Mouse (Mus musculus) adrenal gland, adult (tissue): ENCODE measurements around the gene Dppa1.
"Not testable (repeated sequence)": the region's sequence is repeated elsewhere in the genome, so short reads cannot be mapped to it uniquely, and the experiment has no call there.

ENCODE experiments used
- DNase-seq, 2 experiments: peaks; one replicate each; pipeline ENCODE4 v3.0.0; 2022 to 2023; ENCODE audit warnings: low spot score in 1 of 2; ENCODE audit not compliant: inconsistent age in 2 of 2

Gene Dppa1

DNA sequence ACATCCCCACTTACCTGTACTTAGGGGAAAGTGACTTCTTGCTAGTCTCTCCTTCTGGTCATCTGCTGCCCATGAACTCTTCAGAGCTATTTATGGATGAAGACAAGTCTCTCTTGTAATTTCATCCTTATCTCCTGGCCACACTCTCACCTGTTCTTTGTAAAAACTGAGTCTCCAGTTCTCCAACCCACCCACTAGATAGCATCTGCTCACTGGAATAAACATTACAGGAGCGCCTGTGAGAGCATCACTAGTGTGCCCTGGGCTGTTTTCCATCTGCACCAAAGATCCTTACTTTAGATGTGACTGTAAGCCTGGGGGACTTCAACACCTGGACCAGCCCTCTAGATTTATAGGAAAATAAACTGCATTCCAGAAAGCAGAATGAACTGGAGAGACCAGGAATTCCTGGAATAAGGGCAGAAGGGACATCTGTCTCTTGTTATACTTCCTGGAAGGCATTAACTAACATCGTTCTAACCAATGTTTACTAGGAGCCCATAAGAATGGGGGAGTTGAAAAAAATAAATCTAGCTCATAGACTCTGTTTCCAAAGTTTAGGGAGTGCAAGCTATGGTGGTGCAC is at the start of gene Dppa1:
Gene Dppa1 (minus strand): TSS at position 51 of the 585 bp plus-strand sequence.
- no peak for DNase-seq

DNA sequence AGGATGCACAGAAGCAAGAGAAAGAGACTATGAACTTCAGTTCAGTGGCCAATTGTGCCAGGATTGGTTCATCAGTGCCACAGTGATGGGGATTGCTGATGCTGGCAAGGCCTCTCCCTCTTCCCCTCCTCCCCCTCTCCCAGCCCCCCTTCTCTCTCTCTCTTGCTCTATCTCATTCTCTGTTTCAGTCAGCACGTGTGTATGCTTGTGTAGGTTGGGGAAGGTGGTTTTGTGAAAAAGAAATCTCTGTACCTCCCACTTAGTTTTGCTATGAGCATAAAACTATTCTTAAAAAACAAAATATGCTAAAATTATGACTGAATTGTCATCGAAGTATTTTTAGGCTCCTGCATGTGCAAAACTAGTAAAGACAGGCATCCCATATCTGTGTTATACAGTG is 38.9 kb upstream of the Dppa1 start:
- DNase-seq = no peak

DNA sequence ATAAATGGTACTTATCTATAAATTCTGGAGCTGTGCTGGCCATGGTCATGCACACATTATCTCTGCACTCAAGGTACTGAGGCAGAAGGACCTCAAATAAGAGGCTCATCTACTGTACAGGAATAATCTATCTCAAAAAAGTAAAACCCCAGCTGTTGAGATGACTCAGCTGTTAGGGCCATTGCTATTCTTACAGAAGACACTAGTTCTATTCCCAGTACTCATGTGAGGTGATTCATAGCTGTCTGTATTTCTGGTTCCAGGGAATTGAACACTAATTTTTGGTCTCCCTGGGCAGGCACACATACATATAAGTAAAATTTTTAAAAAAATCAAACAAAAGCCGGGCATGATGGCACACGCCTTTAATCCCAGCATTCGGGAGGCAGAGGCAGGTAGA is 38.0 kb upstream of the Dppa1 start:
- no peak for DNase-seq

DNA sequence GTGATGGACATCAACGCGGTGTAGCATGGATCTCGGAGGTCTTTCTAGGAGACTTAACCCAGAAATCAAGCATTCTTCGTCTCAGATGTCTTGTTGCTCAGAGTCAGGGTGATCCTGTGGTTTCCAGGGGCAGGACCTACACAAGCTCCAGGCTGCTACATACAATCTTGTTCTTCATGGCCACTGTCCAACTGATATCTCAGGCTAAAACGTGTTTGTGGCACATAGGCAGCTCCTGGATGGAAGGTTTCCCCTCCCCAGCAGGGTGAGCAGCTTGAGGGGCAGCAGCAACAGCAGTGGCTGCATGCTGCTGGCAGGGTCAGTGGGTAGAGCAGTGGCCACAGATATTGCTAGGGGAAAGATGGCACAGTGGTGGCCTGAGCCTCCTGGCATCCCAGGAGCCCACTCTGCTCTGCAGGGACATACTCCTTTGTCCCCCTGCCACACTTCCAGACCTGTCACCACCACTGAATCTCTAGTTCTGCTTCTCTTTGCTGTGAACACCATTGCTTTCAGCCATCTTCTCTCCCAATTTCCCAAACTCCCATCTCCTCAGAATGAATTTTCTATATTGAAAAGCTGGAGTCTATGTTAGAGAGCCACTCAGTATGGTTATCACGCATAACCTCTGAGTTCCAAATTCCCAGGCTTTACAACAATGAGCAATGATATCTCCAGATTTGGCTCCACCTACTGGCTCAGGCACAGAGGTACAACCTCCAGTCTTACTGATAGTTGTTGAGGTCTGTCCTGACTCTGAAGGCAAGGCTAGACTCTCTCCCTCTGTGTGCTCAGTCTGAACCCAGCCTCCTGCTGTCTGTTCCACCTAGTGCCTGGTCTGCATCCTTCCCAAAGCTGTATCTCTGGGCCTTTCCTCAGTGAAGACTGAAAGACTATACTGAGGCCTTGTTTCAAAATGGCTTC is 36.8 kb upstream of the Dppa1 start:
- peak in 1 of 2 experiments; percentile 43 for DNase-seq

DNA sequence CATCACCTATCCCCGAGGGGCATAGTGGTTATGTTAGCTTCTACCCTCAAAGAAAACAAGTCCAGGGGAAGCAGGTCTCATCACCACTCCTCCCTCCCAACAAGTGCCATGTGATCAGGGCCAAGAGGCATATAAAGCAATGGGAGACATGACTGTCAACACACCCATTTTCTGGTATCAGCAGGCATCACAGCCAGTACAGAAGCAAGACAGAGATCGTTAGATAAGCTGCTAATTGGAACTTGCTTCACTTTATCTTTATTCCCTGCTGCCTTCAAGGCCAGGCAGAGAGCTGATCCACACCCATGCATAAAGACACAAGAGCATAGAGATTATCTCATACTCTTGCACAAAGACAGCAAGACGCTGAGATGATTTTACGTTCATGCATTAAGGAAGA is 34.2 kb upstream of the Dppa1 start:
- no peak for DNase-seq

DNA sequence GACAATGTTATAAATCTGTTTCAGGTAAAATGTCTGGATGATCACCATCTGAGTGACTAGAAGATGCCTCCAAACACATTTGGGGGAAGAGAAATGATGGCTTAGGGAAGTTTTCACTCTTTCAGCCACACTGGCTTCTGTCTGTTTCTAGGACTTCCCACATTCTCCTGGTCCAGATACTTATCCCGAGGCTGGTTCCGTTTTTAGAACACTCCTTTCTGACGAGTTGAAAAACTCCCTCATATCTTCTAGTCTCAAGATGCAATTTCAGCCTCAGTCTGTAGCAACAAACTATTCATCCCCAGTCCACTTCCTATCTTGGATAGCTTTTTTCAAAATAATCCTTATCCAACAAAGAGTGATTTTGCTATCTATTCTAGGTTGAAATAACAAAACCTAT is 23.4 kb upstream of the Dppa1 start:
- no peak for DNase-seq

DNA sequence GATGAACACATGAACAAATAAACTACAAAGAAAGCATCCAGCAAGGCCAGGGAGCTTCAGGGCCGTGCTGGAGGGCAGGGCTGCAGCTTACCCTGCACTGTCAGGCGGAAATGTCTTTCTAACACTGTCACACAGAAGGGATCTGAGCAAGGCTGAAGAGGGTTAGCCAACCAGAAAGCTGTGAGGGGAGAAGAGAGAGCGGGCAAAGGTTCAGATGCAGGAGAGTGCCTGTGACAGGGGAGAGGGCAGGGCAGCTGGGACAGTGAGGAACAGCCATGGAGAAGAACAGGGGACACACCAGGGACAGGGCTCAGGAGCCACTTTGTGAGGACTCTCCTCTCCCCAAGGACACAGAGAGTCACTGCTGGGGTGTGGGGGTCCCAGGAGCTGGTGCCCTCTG is 20.6 kb upstream of the Dppa1 start:
- peak in 1 of 2 experiments; percentile 31 for DNase-seq

DNA sequence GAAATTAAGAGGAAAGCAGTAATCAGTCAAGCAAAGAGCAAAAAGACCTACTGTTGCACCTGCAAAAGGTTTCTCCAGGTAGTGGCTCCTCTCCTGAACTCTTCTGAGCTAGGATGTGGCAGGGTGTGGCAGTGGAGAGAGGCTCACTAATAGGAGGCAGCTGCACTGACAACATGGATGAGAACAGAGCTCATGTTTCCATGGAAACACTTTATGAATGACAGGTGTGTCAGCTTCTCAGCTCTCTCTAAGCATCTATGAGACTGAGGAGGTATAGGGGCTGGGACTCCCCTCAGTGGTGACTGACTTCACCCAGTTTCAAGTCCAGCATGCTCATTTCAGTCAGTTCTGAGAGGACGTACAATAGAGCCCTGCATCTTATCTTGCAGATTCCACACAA is 15.8 kb upstream of the Dppa1 start:
- no peak for DNase-seq

DNA sequence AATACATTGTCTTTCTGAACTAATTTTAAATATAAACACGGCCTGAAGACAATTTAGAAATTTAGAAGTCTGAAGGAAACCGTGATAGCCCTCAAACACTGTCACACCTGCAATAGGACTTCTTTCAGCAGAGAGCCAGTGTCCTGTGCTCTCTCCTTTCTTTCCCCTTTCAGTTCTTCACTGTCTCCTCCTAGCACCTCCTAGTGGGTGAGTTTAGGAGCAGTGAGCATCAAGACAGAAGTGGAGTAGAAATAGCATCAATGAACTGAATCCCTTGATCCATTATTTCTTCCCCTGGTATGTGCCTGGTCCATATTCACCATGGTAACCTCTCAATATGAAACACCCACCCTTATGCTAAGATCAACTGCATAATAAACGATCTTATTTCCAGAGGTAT is 7.5 kb upstream of the Dppa1 start:
- no peak for DNase-seq

DNA sequence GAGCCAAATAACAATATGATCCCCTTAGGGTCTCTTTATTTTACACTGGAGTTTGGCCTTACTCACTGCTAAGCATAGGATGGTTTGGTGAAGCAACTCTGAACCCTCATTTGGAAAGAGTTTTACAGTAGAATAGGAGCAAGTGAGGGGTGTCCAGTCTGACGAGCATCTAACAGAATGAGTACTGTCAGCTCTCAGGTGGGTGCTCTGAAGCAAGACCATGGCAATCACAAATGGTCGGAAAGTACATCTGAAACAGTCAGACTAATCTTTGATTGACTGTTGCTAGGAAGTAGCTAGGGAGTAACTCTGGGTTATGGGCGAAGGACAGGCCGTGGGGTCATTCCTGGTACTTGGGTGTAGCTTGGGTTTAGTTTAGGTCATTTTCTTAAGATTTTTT is 6.5 kb upstream of the Dppa1 start:
- DNase-seq = not testable (repeated sequence)

DNA sequence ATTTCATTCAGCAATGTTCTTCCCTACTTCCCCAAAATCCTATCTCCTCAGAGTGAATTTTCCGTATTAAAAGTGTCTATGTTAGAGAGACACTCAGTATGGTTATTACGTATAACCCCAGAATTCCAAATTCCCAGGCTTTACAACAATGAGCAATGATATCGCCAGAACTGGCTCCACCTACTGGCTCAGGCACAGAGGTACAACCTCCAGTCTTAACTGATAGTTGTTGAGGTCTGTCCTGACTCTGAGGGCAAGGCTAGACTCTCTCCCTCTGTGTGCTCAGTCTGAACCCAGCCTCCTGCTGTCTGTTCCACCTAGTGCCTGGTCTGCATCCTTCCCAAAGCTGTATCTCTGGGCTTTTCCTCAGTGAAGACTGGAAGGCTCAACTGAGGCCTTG is 2.6 kb upstream of the Dppa1 start:
- peak; percentile 12 to 77 for DNase-seq

DNA sequence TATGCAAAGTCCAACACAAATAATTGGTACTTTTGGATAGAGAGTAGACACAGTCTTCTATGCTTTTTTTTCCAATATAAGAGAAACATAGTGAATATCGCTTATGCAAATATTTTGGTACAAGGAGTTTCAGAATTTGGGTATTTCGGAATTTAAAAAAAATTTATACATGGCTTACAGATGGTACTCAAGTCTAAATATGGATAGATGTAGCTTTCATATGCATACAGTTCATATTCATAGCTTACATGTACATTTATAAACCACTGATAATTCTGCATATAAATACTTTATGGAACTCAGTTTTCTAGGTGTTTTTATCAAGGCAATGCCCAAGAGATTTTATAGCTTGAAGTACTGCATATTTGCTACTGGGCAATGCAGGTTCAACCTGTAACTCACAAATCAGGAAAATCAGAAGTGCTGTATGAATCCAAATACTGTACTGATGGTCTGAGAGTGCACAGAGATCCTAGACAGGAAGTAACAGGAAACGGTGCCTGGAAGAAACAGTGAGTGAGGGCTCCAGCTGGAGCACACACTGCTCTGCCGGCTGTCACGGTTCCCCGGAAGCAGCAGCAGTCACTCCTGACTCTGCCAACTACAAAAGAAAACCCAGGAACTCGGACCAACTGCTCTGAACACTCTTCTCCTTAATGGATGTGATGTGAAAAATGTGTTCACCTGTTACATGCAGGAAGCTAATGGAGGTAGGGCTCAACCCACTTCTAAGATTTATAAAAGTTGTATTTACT is 8.5 kb downstream of the Dppa1 start:
- no peak for DNase-seq

DNA sequence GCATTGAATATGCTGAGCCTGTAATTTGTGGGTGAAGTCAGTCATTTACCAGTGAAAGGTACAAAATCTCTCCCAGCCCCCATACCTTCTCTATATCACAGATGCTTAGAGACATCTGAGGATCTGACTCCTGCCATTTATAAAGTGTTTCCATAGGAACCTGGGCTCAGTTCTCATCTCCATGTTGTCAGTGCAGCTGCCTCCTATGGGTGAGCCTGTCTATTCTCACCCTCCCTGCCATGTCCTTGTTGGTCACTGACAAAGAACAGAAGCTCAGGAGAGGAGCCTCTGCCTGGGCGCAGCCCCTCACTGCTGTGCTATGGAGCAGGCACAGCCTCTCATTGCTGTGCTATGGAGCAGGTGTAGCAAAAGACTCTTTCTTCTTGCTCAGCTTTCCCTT is 9.1 kb downstream of the Dppa1 start:
- no peak for DNase-seq

DNA sequence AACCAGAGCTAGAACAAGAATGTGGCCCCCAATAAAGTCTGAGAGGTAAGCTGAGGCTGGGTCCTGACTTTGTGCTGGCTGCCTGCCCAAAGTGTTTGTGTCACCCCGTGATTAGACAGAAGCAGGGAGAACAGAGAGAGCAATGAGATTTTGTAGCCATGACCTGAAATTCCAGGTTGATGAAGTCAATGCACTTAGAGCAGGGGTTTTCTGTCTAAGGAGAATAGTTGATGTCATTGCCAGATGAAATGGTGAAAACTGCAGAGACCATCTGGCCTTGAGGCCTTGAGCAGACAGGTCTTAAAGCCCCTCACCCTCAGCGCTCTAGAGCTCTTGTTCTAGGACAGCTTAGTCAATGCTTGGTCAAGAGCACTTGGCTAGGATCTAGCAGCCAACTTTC is 36.6 kb downstream of the Dppa1 start:
- DNase-seq = peak in 1 of 2 experiments; percentile 61

DNA sequence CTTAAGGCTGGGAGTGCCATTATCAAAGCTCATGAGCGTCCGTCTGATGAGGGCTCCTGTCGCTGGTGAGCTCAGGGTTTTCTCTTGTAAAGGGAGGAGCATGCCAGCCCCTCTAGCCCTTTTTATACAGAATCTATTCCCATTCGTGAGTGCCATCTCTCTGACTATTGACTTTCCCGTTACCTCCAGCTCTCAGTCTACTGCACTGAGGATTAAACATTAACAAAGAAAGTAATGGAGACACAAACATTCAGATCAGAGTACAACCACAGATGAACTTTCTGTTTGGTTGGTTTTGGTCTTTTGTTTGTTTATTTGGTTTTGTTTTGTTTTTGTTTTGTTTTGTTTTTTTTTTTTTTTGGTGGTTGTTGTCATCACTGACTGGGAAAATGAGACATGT is 46.3 kb downstream of the Dppa1 start:
- DNase-seq = no peak

DNA sequence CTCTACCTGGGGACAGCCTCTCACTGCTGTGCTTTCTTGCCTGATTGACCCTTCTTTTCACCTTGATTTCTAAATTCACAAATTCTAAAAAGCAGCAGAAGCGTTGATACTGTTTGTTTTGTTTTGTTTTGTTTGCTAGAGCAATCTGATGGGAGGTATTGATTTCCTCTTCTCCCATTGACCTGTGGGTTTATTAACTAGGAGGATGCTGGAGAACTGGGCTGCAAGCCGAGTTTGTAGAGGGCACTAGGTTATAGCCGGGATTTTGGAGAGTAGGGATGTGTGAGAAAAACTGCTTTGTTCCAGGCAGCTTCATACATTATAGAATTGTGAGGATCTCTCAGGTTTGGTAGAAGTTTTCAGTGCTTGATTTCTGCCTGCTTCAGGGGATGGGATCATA is 48.6 kb downstream of the Dppa1 start:
- DNase-seq = no peak

DNA sequence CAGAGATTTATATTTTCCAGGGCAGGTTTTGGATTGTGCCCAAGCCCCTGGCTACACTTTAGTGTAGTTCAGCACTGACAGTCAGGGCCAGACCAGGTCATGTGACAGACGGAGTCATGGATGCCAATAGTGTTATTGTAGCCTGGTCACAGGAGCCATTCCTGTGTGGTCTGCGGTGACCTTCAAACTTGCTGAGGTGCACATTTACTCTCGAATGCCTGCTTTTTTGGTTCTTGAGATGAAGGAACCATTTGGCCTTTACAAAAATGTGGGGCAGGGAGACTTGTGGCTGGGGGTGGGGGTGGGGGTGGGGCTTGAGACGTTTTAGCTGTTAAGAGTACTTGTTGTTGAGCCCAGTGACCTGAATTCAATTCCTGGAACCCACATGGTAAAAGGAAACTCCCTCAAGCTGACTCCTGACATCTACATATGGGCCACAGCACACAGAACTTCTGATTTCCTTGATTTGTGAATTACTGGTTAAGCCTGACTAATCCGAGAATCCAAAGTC is 50.2 kb downstream of the Dppa1 start:
- peak; percentile 77 to 90 for DNase-seq

DNA sequence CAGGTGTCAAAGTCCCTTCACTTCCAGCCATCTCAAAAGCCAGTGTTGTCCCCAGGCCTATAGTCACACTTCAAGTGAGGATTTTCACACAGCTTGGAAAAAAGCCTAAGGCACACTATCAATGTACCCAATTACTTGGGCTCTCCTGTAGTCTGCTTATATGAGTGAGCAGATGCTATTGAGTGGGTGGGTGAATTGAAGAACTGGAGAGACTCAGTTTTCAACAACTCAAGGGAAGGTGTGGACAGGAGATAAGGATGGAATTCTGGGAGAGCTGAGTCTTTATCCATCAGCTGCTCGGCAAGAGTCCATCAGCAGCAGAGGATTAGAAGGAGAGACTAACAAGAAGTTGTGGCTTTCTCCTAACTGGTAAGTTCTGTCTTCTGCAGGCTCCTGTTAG is 57.7 kb downstream of the Dppa1 start, which contains the start of gene BC053393:
Gene BC053393 (plus strand): TSS at position 210 of the 400 bp plus-strand sequence.
- no peak for DNase-seq

DNA sequence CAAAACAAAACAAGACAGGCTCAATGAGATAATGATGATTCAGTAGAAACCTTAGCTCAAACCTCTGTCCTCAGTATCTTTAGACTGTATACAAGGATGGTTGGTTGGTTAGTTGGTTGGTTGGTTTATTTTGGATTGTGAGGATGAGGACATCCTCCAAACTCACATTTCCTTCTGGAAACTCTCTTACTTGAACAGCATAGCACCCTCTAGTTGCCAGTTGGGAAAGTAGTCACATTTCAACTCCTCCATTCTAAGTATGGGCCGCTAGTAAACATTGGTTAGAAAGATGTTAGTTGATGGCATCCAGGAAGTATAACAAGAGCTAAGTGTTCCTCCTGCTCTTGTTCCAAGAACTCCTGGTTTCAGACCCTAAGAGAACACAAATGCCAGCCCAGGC is 60.0 kb downstream of the Dppa1 start:
- DNase-seq = no peak

DNA sequence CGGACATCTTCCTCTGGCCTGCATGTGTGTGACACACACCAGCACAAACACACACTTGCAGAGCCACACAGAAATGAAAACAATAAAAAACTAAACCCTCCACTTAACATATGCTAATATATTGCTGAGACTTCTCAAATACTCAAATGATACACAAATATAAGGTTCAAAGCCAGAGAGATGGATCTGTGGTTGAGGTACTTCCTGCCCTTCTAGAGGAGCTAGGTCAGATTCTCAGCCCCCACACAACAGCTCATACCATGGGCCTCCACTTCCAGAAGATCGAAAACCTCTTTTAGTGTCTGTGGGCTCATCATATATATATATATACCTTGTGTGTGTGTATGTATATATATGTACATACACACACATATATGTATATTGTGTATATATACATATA is 63.1 kb downstream of the Dppa1 start:
- no peak for DNase-seq

DNA sequence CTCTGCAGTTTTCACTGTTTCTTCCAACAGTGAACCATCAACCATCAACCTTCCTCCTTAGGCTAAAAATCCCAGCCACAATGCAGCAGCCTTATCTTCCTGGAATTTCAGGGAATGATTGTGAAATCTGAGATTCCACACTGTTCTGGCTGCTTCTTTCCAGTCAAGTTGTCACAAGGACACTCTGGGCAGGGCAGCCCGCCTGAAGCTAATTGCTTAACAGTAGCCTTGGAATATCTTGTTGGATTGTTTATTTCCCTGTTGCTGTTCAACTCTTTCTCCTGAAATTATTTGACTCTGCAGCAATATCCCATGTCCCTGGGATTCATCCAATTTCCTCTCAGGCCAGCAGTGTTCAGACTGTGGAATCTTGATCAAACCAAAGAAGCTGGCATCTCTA is 64.4 kb downstream of the Dppa1 start:
- peak; percentile 13 to 78 for DNase-seq

DNA sequence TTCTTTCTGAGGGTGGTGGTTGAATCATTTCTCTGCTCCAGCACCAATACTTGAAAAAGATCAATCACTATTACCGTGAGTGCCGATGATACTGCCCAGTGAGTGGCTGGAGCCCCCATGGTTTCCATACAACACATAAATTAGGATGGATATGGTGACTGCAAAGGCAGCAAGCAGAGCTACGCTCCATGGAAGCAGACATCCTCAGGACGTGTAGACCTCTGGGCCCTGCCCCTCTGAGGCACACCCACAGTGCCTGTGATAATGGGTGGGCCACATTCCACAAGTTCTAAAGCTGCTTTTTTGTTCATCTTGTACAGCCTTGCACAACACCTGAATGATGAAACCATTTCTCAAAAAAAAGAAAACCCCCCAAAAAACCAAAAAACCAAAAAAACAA is 68.0 kb downstream of the Dppa1 start:
- DNase-seq = no peak
